Mouse (Mus musculus) kidney, adult 2 months (tissue): Measurements from ENCODE around the gene Zbtb48. TPM values are rescaled to one million over a fixed set of nuclear protein-coding genes. Genes with fewer than 3 reads are reported as not detected.

Experiments
- DNase-seq: peaks from one replicate; pipeline ENCODE4 v3.0.0; 2021
- H3K27ac ChIP-seq: fragments of 200-500 bp; 2 replicates; pipeline ENCODE4 v1.5.1; 2012; ENCODE audit warnings: low read depth, low read length, control low read depth, inconsistent platforms; ENCODE audit not compliant: insufficient read depth
- H3K27me3 ChIP-seq: fragments of 200-500 bp; replicated peaks from 2 replicates; pipeline ENCODE4 v1.6.1; 2012; ENCODE audit warnings: mild to moderate bottlenecking, moderate library complexity, low read length, inconsistent platforms; ENCODE audit not compliant: control insufficient read depth, insufficient read depth
- H3K36me3 ChIP-seq: fragments of 200-500 bp; 2 replicates; pipeline ENCODE4 v1.6.1; 2012; ENCODE audit warnings: mild to moderate bottlenecking, moderate library complexity, low read length, inconsistent platforms; ENCODE audit not compliant: control insufficient read depth, insufficient read depth
- H3K4me1 ChIP-seq: fragments of 200-500 bp; 2 replicates; pipeline ENCODE4 v1.6.1; 2011; ENCODE audit warnings: low read length; ENCODE audit not compliant: control insufficient read depth, insufficient read depth
- H3K4me3 ChIP-seq: fragments of 200-500 bp; 2 replicates; pipeline ENCODE4 v1.5.1; 2011; ENCODE audit warnings: mild to moderate bottlenecking, low read depth, low read length, control low read depth; ENCODE audit not compliant: insufficient read depth
- CTCF ChIP-seq: fragments of 200-500 bp; conservative IDR thresholded peaks from 2 replicates; pipeline ENCODE4 v1.5.1; 2011; ENCODE audit warnings: low read depth, mild to moderate bottlenecking, control low read depth, low read length, moderate library complexity, mixed read lengths; ENCODE audit not compliant: insufficient read depth, insufficient read length
- POLR2A ChIP-seq: fragments of 200-500 bp; IDR thresholded peaks from one replicate; pipeline ENCODE4 v1.6.1; 2011; ENCODE audit warnings: low read depth, low read length, control low read depth
- WGBS: fragments of 180-500 bp; shearing (Covaris S2); methylation state at CpG from one replicate; pipeline ENCODE4 v1.1.7; 2018; 5-methylcytosine and 5-hydroxymethylcytosine counted together
- polyA plus RNA-seq: library from polyadenylated mRNA; depleted of rRNA; stranded (reverse); fragments of >200 nt; gene quantifications from 2 replicates; pipeline ENCODE4 v1.2.3, GENCODE M21; 2012

Zbtb48 gene
- polyA plus RNA-seq, 1 experiment: 11.0 TPM

GRCm38 (mm10) chr4:151992091-151992490 is 35.4 kb downstream of the Zbtb48 start:
- DNase-seq: no peak
- no peak overlapping the region for H3K27ac ChIP-seq
- TF ChIP-seq POLR2A (no peak), CTCF (no peak)

GRCm38 (mm10) chr4:151989110-151989488 is 38.4 kb downstream of the Zbtb48 start:
- WGBS: 40% methylated on average over 6 of the region's 6 CpGs
- TF ChIP-seq CTCF: no peak
- no peak for TF ChIP-seq POLR2A

More at GRCm38 (mm10) chr4:151992091-151992490, 35.4 kb downstream of the Zbtb48 start:
- Histone ChIP-seq H3K4me1 (peaks cover 13% of the 10 kb centered on the region; the same call in 1 of the 2 replicates), H3K27me3 (no peaks in the 10 kb centered on the region; the same call in 1 of the 2 replicates), H3K36me3 (no peaks in the 10 kb centered on the region), H3K4me3 (no peak overlapping the region)
- WGBS: 89% methylated on average over 9 of the region's 9 CpGs

DNA sequence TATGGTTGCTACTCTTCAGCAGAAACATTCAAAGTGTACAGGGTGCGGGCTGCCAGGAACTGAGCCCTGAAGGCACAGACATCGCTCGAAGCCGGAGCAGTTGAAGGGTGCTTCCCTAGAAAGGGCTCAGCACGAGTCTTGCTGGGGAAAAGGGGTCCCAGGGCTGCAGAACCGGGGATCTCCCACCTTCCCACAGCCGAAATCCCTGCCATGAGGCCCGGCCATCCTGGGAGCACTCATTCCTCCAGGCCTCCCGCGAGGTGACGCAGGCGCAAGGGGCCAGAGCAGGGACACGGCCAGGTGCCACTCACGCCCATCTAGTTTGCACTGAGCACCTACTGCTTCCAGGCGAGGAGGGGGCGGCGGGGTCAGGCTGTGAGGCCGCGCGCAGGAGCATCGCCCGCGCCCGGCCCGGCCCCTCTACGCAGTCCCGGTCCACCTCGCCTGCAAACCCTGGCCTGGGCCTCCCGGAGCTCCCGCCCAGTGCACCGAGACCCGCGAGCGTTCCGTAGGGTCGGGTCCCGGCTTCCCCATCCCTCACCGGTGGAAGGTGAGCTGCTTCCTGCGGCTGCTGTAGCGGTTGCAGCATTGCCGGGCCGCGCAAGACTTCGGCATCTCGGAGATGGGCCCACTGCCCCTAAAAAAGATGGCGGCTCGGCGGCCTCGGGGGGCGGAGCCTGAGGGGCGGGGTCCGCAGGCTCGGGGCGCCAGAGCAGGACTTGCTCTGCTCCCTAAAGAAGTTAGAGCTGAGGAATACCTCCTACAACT is 38.9 kb downstream of the Zbtb48 start, which contains the start of gene Thap3:
TSS of gene Thap3 (minus strand) at position 656 of the 768 bp plus-strand sequence.
- Histone ChIP-seq H3K27me3 (no peaks in the 10 kb centered on the region), H3K36me3 (no peaks in the 10 kb centered on the region), H3K4me1 (peaks cover 15% of the 10 kb centered on the region; the same call in 1 of the 2 replicates), H3K27ac (peak within 1 kb of the TSS; percentile 67), H3K4me3 (peak within 1 kb of the TSS; percentile 93)
- WGBS: 1% methylated on average over 54 of the region's 54 CpGs
- DNase-seq: peak; percentile 89
- TF ChIP-seq CTCF: no peak
- TF ChIP-seq POLR2A: no peak

More at GRCm38 (mm10) chr4:151989110-151989488, 38.4 kb downstream of the Zbtb48 start:
- peaks cover 15% of the 10 kb centered on the region; the same call in 1 of the 2 replicates for H3K4me1 ChIP-seq
- H3K36me3 ChIP-seq: no peaks in the 10 kb centered on the region
- no peaks in the 10 kb centered on the region for H3K27me3 ChIP-seq
- 0 out of 2 replicates have a peak overlapping the region, but pooled peaks have one; percentile 0 for H3K27ac ChIP-seq
- no peak for DNase-seq
- H3K4me3 ChIP-seq: peak overlapping the region; percentile 93; the same call in 1 of the 2 replicates

- WGBS: 23% methylated on average over 10 of the region's 10 CpGs
- peak overlapping the region; percentile 93 for H3K4me3 ChIP-seq
- H3K36me3 ChIP-seq: no peaks in the 10 kb centered on the region
- H3K27me3 ChIP-seq: no peaks in the 10 kb centered on the region
- H3K27ac ChIP-seq: no peak overlapping the region
- TF ChIP-seq CTCF: no peak
- no peak for TF ChIP-seq POLR2A
- peaks cover 15% of the 10 kb centered on the region; the same call in 1 of the 2 replicates for H3K4me1 ChIP-seq
- DNase-seq: no peak
Measured at GRCm38 (mm10) chr4:151988014-151988341, 39.5 kb downstream of the Zbtb48 start.

DNA sequence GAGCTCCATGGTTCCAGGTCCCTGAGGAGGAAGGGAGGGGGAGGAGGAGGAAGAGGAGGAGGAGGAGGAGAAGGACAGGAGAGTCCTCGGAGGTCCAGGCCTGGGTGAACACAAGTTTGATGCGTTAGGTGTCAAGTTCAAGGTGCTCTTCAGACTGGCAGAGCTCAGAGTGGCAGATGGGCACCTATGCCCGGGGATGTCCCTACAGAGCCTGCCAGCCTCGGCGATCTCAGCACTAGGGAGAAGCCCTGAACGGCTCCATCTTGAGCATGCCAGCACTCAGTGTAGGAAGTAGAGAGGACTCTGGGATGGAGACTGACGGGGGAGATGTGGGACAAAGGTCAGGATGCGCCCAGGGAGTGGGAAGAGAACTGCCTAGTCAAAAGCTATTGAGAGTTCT is 40.8 kb downstream of the Zbtb48 start:
- no peaks in the 10 kb centered on the region for H3K27me3 ChIP-seq
- no peak for DNase-seq
- H3K36me3 ChIP-seq: no peaks in the 10 kb centered on the region
- no peak for TF ChIP-seq POLR2A
- TF ChIP-seq CTCF: no peak
- peaks cover 15% of the 10 kb centered on the region; the same call in 1 of the 2 replicates for H3K4me1 ChIP-seq
- no peak overlapping the region for H3K4me3 ChIP-seq
- no peak overlapping the region for H3K27ac ChIP-seq
- WGBS: 62% methylated on average over 8 of the region's 8 CpGs

DNA sequence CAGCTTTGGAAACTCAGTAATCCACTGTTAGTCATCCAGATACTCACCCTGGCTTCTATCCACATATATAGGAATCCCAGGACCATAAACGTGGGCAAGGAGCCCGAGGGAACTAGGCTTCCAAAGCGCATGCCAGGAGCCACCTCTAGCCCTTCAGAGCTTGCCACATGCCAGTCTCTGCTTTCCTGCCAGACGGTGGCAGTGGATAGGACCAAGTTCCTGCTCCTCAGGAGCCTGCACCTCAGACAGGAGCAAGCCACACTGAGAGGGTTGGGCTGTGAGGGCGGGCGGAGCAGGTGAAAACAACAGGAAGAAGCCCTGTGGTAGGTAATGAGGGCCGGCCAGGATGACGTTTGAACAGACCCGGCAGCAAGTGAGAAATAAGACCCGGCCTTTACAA is 41.6 kb downstream of the Zbtb48 start:
- no peaks in the 10 kb centered on the region for H3K36me3 ChIP-seq
- no peak overlapping the region for H3K27ac ChIP-seq
- 42% methylated on average over 10 of the region's 10 CpGs for WGBS
- H3K4me3 ChIP-seq: no peak overlapping the region
- TF ChIP-seq POLR2A: no peak
- no peak; the same call in 1 of the 2 replicates for TF ChIP-seq CTCF
- H3K4me1 ChIP-seq: peaks cover 15% of the 10 kb centered on the region; the same call in 1 of the 2 replicates
- no peaks in the 10 kb centered on the region for H3K27me3 ChIP-seq
- DNase-seq: peak; percentile 43

DNA sequence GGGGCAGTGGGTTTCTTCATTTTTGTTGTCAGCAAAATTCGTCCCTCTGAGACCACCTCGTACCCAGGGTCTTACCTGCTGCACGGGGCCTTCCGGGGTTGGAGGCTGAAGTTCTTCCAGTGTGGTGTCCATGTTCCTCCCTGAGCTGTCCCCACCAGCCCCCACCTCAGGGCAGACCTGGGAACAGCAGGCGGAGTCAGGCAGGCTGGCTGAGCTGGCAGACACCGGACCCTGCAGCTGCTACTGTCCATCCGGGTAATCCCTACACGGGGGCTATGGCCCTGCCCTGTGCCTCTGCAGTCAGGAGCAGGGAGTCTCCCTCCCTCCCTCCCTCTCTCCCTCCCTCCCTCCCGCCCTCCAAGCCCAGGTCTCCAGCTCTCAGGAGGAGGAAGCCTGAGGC is 43.9 kb downstream of the Zbtb48 start:
- Histone ChIP-seq H3K27ac (no peak overlapping the region), H3K4me3 (no peak overlapping the region), H3K4me1 (peaks cover 11% of the 10 kb centered on the region; the same call in 1 of the 2 replicates), H3K27me3 (no peaks in the 10 kb centered on the region), H3K36me3 (no peaks in the 10 kb centered on the region)
- DNase-seq: no peak
- TF ChIP-seq POLR2A: no peak
- no peak for TF ChIP-seq CTCF
- WGBS: 42% methylated on average over 9 of the region's 9 CpGs
